Mouse (Mus musculus) right cerebral cortex, postnatal 36 days (tissue): ENCODE measurements around the gene Pacsin1.

Experiments
- DNase-seq, 2 experiments: peaks; one replicate each; pipeline ENCODE4 v3.0.0; 2022; ENCODE audit warnings: low spot score in 2 of 2, mixed read lengths in 1 of 2

Gene Pacsin1

GRCm38 (mm10) chr17:27725412-27725811 lies 70.1 kb downstream of the Pacsin1 start:
- no peak for DNase-seq

GRCm38 (mm10) chr17:27726527-27726926 lies 71.2 kb downstream of the Pacsin1 start:
- DNase-seq, result no peak

- DNase-seq, result no peak
Measured at GRCm38 (mm10) chr17:27728770-27729169, 73.5 kb downstream of the Pacsin1 start, which contains the start of gene Spdef. Gene Spdef (minus strand): TSS chr17:27728955.

- DNase-seq, result no peak
Measured at GRCm38 (mm10) chr17:27732152-27732551, 76.8 kb downstream of the Pacsin1 start.

GRCm38 (mm10) chr17:27732694-27733093 lies 77.4 kb downstream of the Pacsin1 start:
- DNase-seq, result no peak

GRCm38 (mm10) chr17:27734344-27735073 lies 79.2 kb downstream of the Pacsin1 start:
- no peak for DNase-seq

GRCm38 (mm10) chr17:27740961-27741360 lies 85.7 kb downstream of the Pacsin1 start:
- no peak for DNase-seq

GRCm38 (mm10) chr17:27746446-27746845 lies 91.1 kb downstream of the Pacsin1 start:
- DNase-seq, result no peak

- DNase-seq, result no peak
Measured at GRCm38 (mm10) chr17:27748123-27748522, 92.8 kb downstream of the Pacsin1 start.

GRCm38 (mm10) chr17:27750451-27750942 lies 95.2 kb downstream of the Pacsin1 start:
- DNase-seq, result no peak

GRCm38 (mm10) chr17:27751314-27752202 lies 96.2 kb downstream of the Pacsin1 start:
- DNase-seq, result peak; percentile 21 to 41

GRCm38 (mm10) chr17:27760169-27760568 lies 104.9 kb downstream of the Pacsin1 start:
- DNase-seq, result no peak
